Mouse (Mus musculus) liver, embryonic 15.5 days (tissue): ENCODE results near the gene Mmadhc. TPM values are rescaled to one million over a fixed set of nuclear protein-coding genes. Genes with fewer than 3 reads are reported as not detected.
A peak's percentile ranks its signal among the peaks of the same experiment; 100 is the strongest.

Source experiments
- ATAC-seq: fragments of 200-750 bp; cut with Nextera tagmentation; 2 replicates; pipeline ENCODE4 v1.8.0; 2017; ENCODE audit warnings: moderate number of reproducible peaks, mild to moderate bottlenecking, moderate library complexity; ENCODE audit not compliant: insufficient read depth
- H3K27ac ChIP-seq: fragments of 300-500 bp; sonication (generic); replicated peaks from 2 replicates; pipeline ENCODE4 v1.5.1; 2015; ENCODE audit warnings: mild to moderate bottlenecking, inconsistent platforms
- H3K27me3 ChIP-seq: fragments of 300-500 bp; sonication (generic); 2 replicates; pipeline ENCODE4 v1.6.1; 2015; ENCODE audit warnings: mild to moderate bottlenecking, inconsistent platforms
- H3K36me3 ChIP-seq: fragments of 300-500 bp; sonication (generic); replicated peaks from 2 replicates; pipeline ENCODE4 v1.6.1; 2015; ENCODE audit warnings: moderate library complexity, mild to moderate bottlenecking, inconsistent platforms
- H3K4me1 ChIP-seq: fragments of 300-500 bp; sonication (generic); replicated peaks from 2 replicates; pipeline ENCODE4 v1.6.1; 2015; ENCODE audit warnings: inconsistent platforms
- H3K4me2 ChIP-seq: fragments of 300-500 bp; sonication (generic); 2 replicates; pipeline ENCODE4 v1.6.1; 2015; ENCODE audit warnings: moderate library complexity, mild to moderate bottlenecking, inconsistent platforms
- H3K4me3 ChIP-seq: fragments of 300-500 bp; sonication (generic); replicated peaks from 2 replicates; pipeline ENCODE4 v1.5.1; 2015; ENCODE audit warnings: mild to moderate bottlenecking, inconsistent platforms
- H3K9ac ChIP-seq: fragments of 300-500 bp; sonication (generic); 2 replicates; pipeline ENCODE4 v1.6.1; 2015; ENCODE audit warnings: moderate library complexity, mild to moderate bottlenecking, inconsistent platforms
- H3K9me3 ChIP-seq: fragments of 300-500 bp; sonication (generic); replicated peaks from 2 replicates; pipeline ENCODE4 v1.6.1; 2016; ENCODE audit warnings: inconsistent platforms
- WGBS: fragments of 180-500 bp; shearing (Covaris S2); methylation state at CpG from one replicate; pipeline ENCODE4 v1.1.7; 2015; ENCODE audit warnings: mixed read lengths; ENCODE audit not compliant: insufficient replicate concordance; 5-methylcytosine and 5-hydroxymethylcytosine counted together
- polyA plus RNA-seq: library from polyadenylated mRNA; unstranded; fragments of >200 nt; fragmentation: Nextera tagmentation; extraction: Ambion mirVana; gene quantifications from 2 replicates; pipeline ENCODE4 v1.2.1, GENCODE M21; 2015

The Mmadhc gene
- 77.7 and 81.9 TPM in 2 replicates for polyA plus RNA-seq

- peak within 1 kb of the TSS; percentile 92 for H3K4me3 ChIP-seq
- peak within 1 kb of the TSS; percentile 83 for H3K4me2 ChIP-seq
- peaks cover 32% of the 10 kb centered on the region for H3K4me1 ChIP-seq
- H3K9ac ChIP-seq = peak within 1 kb of the TSS; percentile 88
- WGBS = under 1% methylated on average over 58 of the region's 58 CpGs
- no peaks in the 10 kb centered on the region for H3K9me3 ChIP-seq
- ATAC-seq = peak; percentile 98
- no peaks in the 10 kb centered on the region for H3K27me3 ChIP-seq
- peak within 1 kb of the TSS; percentile 94 for H3K27ac ChIP-seq
- peaks cover 4% of the 10 kb centered on the region for H3K36me3 ChIP-seq
Observed at GRCm38 (mm10) chr2:50296109-50296986, at the start of gene Mmadhc. Gene Mmadhc, minus strand, starts transcription at chr2:50296801.

GRCm38 (mm10) chr2:50343598-50343997 is 47.0 kb upstream of the Mmadhc start:
- WGBS = 65% methylated on average over 8 of the region's 8 CpGs
- Histone ChIP-seq H3K4me1 (no peaks in the 10 kb centered on the region), H3K36me3 (no peaks in the 10 kb centered on the region), H3K27ac (no peak overlapping the region), H3K9ac (no peak overlapping the region), H3K27me3 (no peaks in the 10 kb centered on the region), H3K4me2 (no peak overlapping the region), H3K9me3 (no peaks in the 10 kb centered on the region), H3K4me3 (no peak overlapping the region)
- ATAC-seq = no peak

- no peak overlapping the region for H3K9ac ChIP-seq
- ATAC-seq = no peak
- no peaks in the 10 kb centered on the region for H3K36me3 ChIP-seq
- no peaks in the 10 kb centered on the region for H3K27me3 ChIP-seq
- H3K27ac ChIP-seq = no peak overlapping the region
- no peaks in the 10 kb centered on the region for H3K9me3 ChIP-seq
- no peak overlapping the region for H3K4me3 ChIP-seq
- no peak overlapping the region for H3K4me2 ChIP-seq
- WGBS = 37% methylated on average over 3 of the region's 3 CpGs
- H3K4me1 ChIP-seq = no peaks in the 10 kb centered on the region
Observed at GRCm38 (mm10) chr2:50339061-50339460, 42.5 kb upstream of the Mmadhc start.

DNA sequence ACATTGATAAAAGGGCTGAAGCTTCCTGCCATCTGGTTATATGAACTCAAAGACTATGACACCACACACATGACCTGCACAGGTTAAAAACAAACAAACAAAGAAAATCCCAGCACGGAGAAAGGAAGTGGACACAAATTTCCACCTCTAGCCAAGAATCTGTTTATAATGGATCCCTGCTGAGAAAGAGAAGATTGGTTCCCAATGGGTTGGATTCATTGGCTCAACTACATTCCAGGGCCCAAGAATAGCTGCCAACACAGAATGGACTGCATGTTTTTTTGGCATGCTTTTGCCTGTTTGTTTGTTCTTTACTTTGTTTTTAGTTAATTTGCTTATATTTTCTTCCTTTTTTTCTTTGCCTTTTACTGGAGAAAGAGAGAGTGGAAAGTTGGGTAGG is 41.0 kb upstream of the Mmadhc start:
- no peaks in the 10 kb centered on the region for H3K9me3 ChIP-seq
- no peaks in the 10 kb centered on the region for H3K36me3 ChIP-seq
- no peak overlapping the region for H3K4me3 ChIP-seq
- WGBS = 46% methylated on average over 1 of the region's 1 CpGs
- no peak overlapping the region for H3K27ac ChIP-seq
- no peak for ATAC-seq
- no peak overlapping the region for H3K4me2 ChIP-seq
- H3K9ac ChIP-seq = no peak overlapping the region
- no peaks in the 10 kb centered on the region for H3K4me1 ChIP-seq
- H3K27me3 ChIP-seq = no peaks in the 10 kb centered on the region

DNA sequence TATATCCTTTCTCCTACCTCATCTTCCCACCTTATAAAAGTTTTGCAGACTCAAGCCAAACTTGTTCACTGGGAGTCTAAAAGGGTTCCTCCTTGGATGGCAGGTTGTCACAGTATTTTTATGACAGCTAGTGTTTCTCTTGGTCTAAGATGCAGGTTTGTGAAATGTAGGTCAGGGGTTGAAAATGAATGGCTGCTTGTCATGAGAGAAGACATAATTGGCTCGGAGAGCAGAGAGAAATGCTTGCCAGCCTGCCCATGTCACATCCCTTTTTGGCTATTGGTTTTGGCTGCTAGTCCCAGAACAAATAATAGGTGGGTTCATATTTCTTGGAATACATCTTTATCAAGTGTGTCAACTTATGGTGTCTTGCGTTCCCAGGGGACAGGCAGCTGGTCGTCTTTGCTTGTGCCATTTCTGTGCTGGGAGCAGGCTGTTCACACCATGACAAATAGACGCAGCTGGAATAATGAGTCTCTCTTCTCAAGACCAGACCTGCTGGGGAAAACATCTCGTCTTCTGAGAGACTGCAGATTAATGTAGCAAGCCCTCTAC is 35.2 kb upstream of the Mmadhc start:
- Histone ChIP-seq H3K27me3 (no peaks in the 10 kb centered on the region), H3K27ac (no peak overlapping the region), H3K4me1 (no peaks in the 10 kb centered on the region), H3K4me2 (no peak overlapping the region), H3K36me3 (no peaks in the 10 kb centered on the region), H3K9me3 (no peaks in the 10 kb centered on the region), H3K9ac (no peak overlapping the region), H3K4me3 (no peak overlapping the region)
- WGBS = 60% methylated on average over 5 of the region's 5 CpGs
- no peak for ATAC-seq

GRCm38 (mm10) chr2:50328181-50328580 is 31.6 kb upstream of the Mmadhc start:
- Histone ChIP-seq H3K4me2 (no peak overlapping the region), H3K27me3 (no peaks in the 10 kb centered on the region), H3K9me3 (no peaks in the 10 kb centered on the region), H3K4me1 (no peaks in the 10 kb centered on the region), H3K9ac (no peak overlapping the region), H3K4me3 (no peak overlapping the region), H3K36me3 (no peaks in the 10 kb centered on the region), H3K27ac (no peak overlapping the region)
- 53% methylated on average over 4 of the region's 4 CpGs for WGBS
- no peak for ATAC-seq

- WGBS = 72% methylated on average over 7 of the region's 7 CpGs
- no peak for ATAC-seq
Observed at GRCm38 (mm10) chr2:50324799-50325198, 28.2 kb upstream of the Mmadhc start.

GRCm38 (mm10) chr2:50306663-50307320 is 10.2 kb upstream of the Mmadhc start:
- ATAC-seq = no peak
- Histone ChIP-seq H3K9ac (no peak overlapping the region), H3K9me3 (no peaks in the 10 kb centered on the region), H3K36me3 (no peaks in the 10 kb centered on the region), H3K4me3 (no peak overlapping the region), H3K4me1 (no peaks in the 10 kb centered on the region), H3K27ac (no peak overlapping the region), H3K27me3 (no peaks in the 10 kb centered on the region), H3K4me2 (no peak overlapping the region)
- 46% methylated on average over 9 of the region's 9 CpGs for WGBS

More at GRCm38 (mm10) chr2:50324799-50325198, 28.2 kb upstream of the Mmadhc start:
- no peaks in the 10 kb centered on the region for H3K27me3 ChIP-seq
- H3K9ac ChIP-seq = no peak overlapping the region
- no peak overlapping the region for H3K4me3 ChIP-seq
- no peaks in the 10 kb centered on the region for H3K4me1 ChIP-seq
- H3K27ac ChIP-seq = no peak overlapping the region
- H3K9me3 ChIP-seq = no peaks in the 10 kb centered on the region
- H3K36me3 ChIP-seq = no peaks in the 10 kb centered on the region
- no peak overlapping the region for H3K4me2 ChIP-seq

DNA sequence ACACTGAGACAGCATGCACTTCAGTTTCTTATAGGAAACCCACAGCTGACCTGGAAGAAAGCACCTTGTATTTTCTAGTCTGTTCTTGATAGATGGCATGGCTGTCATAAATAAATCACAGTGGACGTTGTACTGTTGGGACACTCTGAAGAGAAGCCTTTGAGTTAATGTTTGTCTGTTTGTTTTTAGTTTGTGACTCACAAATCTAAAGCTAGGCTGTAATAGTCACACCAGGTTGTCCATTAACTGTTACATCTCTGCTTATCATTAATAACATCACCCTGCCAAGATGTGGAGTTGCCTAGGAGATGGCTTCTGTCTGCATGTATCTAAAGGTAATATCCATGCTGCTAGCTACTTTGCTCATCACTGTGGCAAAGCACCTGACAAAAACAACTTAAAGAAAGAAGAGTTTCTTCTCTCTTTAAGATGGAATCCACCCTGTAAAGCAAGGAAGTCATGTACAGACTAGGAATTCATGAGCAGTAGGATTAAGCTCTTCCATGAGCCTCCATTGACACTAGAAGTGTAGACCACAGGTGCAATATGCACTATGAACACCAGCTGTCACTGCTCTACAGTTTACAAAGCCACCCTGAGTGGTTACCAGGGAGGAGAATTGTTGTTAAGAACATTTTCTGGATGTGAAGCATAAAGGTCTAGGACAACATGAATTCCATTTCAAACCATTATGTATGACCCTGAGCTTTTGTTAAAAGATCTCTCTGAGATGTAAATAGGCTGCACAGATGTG is 8.4 kb upstream of the Mmadhc start:
- Histone ChIP-seq H3K36me3 (no peaks in the 10 kb centered on the region), H3K27me3 (no peaks in the 10 kb centered on the region), H3K27ac (no peak overlapping the region), H3K4me3 (no peak overlapping the region), H3K4me1 (no peaks in the 10 kb centered on the region), H3K4me2 (no peak overlapping the region), H3K9me3 (no peaks in the 10 kb centered on the region), H3K9ac (no peak overlapping the region)
- no peak for ATAC-seq
- WGBS = 40% methylated on average over 1 of the region's 1 CpGs

GRCm38 (mm10) chr2:50296987-50297350 is 368 bp upstream of the Mmadhc start:
- peaks cover 31% of the 10 kb centered on the region for H3K4me1 ChIP-seq
- H3K9me3 ChIP-seq = no peaks in the 10 kb centered on the region
- peaks cover 3% of the 10 kb centered on the region; the same call in 1 of the 2 replicates for H3K36me3 ChIP-seq
- peak overlapping the region; percentile 83 for H3K4me2 ChIP-seq
- peak overlapping the region; percentile 35; the same call in 1 of the 2 replicates for H3K9ac ChIP-seq
- H3K27ac ChIP-seq = no peak overlapping the region
- H3K27me3 ChIP-seq = no peaks in the 10 kb centered on the region
- H3K4me3 ChIP-seq = peak overlapping the region; percentile 92
- ATAC-seq = no peak
- 2% methylated on average over 9 of the region's 9 CpGs for WGBS
